Mouse (Mus musculus): ENCODE data around the gene Olfr1377. TPM values are rescaled to one million over a fixed set of nuclear protein-coding genes. Genes with fewer than 3 reads are reported as not detected.

Olfr1377 gene
- polyA plus RNA-seq (2014; fragmentation: Illumina TruSeq; extraction: RNeasy Lipid Tissue Mini Kit (QIAGEN cat#74804); ENCODE audit: low read depth, low replicate concordance): not detected

DNA sequence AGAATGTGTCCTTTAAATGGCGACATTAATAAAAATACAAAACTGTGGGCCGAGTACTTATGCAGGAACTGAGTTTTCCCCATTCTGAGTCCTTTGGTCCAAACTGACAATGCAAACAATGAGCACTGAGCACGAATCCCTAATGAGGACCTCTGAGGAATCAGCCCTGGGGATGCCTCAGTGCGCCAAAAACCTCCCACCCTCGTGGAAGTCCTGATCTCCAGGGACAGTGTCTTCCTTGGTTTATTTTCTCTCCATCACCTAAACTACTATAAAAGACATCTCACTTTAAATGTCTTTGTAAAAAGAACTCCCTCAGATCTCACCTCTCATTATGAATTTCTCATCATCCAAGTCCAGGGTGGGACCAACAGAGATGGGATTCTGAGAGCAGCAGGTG is at the start of gene Olfr1377:
TSS of gene Olfr1377 (plus strand) at position 301 of the 400 bp plus-strand sequence.

DNA sequence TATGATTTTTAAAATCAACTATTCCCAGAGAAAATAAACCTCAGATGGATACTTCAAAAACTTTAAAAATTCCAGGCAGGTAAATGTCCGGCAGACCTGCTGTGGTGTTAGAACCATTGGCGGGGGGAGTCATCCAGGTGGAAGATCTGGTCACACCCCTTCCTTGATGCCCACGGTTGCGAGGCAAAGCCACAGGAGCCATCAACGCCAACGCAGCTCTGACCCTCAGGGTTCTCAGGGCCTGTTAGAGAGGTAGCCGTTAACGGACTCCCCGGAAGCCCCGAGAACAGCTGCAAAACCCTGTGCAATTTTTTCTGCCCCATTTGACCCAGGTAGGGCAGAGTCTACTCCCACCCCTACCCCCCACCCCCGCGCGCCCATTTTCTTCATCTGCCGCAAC is 38.3 kb upstream of the Olfr1377 start, which contains the start of gene 4933414I15Rik:
TSS of gene 4933414I15Rik (minus strand) at position 260 of the 400 bp plus-strand sequence.

DNA sequence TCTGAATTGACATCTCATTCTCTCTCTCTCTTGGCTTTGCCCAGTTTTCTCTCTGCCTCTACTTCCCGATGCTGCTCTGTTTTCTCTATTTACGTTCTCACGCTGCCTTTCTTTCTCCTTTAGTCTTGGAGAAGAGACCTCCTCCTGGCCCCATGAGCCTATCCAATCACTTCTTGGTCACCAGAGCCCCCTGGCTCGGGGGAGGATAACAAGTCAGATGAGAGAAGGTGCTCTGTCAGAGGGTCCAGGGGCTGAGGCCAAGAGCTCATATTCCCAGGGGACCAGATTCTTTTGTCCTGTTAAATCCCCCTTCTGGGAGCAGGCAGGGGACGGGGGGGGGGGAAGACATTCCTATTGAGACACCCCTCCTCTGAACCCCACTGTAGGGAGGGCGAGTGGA is 28.1 kb upstream of the Olfr1377 start, which contains the start of gene Prop1:
TSS of gene Prop1 (minus strand) at position 101 of the 400 bp plus-strand sequence.

DNA sequence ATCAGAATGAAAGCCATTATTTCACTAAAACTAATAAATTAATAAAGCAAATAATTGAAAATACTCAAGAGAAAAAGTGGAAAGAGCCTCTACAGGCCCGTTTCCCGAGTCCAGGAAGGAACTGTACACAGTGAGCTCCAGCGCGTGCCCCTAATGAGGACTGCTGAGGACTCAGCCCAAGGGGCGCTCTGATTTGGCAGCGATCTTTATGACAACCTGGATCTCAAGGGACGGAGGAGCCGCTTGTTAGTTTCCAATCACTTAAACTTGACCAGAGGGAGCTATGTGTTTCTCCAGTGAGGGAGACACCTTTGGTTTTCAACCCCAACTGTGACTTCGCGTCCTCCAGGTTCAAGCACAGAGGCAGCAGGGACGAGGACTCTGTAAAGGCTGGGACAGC is 15.5 kb upstream of the Olfr1377 start, which contains the start of gene Olfr1378:
TSS of gene Olfr1378 (plus strand) at position 301 of the 400 bp plus-strand sequence.

DNA sequence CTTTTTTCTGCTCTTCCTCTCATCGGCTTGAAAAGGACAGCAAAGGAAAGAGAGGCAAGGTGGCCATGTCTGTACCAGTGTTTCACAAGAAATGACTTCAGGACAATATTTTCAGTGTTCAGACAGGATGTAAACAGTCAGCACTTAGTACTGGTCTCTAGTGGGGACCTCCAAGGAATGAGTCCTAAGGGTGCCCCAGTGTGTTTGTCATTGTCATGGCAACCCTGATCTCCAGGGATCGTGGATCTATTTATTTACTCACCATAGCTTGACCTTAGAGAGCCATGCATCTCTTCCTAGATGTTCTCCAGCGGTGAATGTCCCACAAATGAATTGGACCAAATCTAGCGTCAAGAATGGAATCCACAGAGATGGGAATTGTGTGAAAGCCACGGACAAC is 21.5 kb downstream of the Olfr1377 start, which contains the start of gene Olfr51:
TSS of gene Olfr51 (plus strand) at position 301 of the 400 bp plus-strand sequence.

DNA sequence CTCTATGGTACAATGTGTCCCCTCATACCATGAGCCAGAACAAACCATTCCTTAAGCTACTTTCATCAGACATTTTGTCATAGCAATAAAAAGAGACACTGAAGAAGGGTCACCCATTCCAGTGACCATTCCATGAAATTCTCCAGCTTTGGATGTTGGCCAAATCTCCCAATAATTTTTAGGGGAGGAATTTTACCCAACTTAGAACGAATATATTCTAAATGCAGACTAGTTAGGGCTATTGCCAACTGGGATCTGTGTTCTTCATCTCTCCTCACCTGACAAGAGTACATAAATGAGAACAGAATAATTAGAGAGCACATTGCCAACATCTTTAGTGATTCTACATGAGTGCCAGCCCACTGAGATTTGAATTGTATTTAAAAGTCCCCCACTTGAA is 32.2 kb downstream of the Olfr1377 start, which contains the start of gene Olfr54:
TSS of gene Olfr54 (plus strand) at position 301 of the 400 bp plus-strand sequence.

Other genes with a start within 250 kb of the Olfr1377 start
- 6.8 TPM for gene Zfp354c, start 154.2 kb upstream of the Olfr1377 start, polyA plus RNA-seq (2014; fragmentation: Illumina TruSeq; extraction: RNeasy Lipid Tissue Mini Kit (QIAGEN cat#74804); ENCODE audit: low read depth, low replicate concordance)
- 1.4 TPM for gene Zfp879, start 140.4 kb upstream of the Olfr1377 start, polyA plus RNA-seq (2014; fragmentation: Illumina TruSeq; extraction: RNeasy Lipid Tissue Mini Kit (QIAGEN cat#74804); ENCODE audit: low read depth, low replicate concordance)
- gene Grm6, start 131.3 kb upstream of the Olfr1377 start, polyA plus RNA-seq (2014; fragmentation: Illumina TruSeq; extraction: RNeasy Lipid Tissue Mini Kit (QIAGEN cat#74804); ENCODE audit: low read depth, low replicate concordance): 0.43 TPM
- 0.53 TPM for gene Zfp454, start 94.3 kb upstream of the Olfr1377 start, polyA plus RNA-seq (2014; fragmentation: Illumina TruSeq; extraction: RNeasy Lipid Tissue Mini Kit (QIAGEN cat#74804); ENCODE audit: low read depth, low replicate concordance)
- gene Zfp2, start 65.8 kb upstream of the Olfr1377 start, polyA plus RNA-seq (2014; fragmentation: Illumina TruSeq; extraction: RNeasy Lipid Tissue Mini Kit (QIAGEN cat#74804); ENCODE audit: low read depth, low replicate concordance): 2.7 TPM
- gene Zfp354b, start 50.3 kb upstream of the Olfr1377 start, polyA plus RNA-seq (2014; fragmentation: Illumina TruSeq; extraction: RNeasy Lipid Tissue Mini Kit (QIAGEN cat#74804); ENCODE audit: low read depth, low replicate concordance): 21.7 TPM
- gene 4933414I15Rik, start 38.2 kb upstream of the Olfr1377 start, polyA plus RNA-seq (2014; fragmentation: Illumina TruSeq; extraction: RNeasy Lipid Tissue Mini Kit (QIAGEN cat#74804); ENCODE audit: low read depth, low replicate concordance): 66.2 TPM
- gene Prop1, start 28.2 kb upstream of the Olfr1377 start, polyA plus RNA-seq (2014; fragmentation: Illumina TruSeq; extraction: RNeasy Lipid Tissue Mini Kit (QIAGEN cat#74804); ENCODE audit: low read depth, low replicate concordance): not detected
- not detected for gene Olfr1378, start 15.4 kb upstream of the Olfr1377 start, polyA plus RNA-seq (2014; fragmentation: Illumina TruSeq; extraction: RNeasy Lipid Tissue Mini Kit (QIAGEN cat#74804); ENCODE audit: low read depth, low replicate concordance)
- gene Olfr51, start 21.6 kb downstream of the Olfr1377 start, polyA plus RNA-seq (2014; fragmentation: Illumina TruSeq; extraction: RNeasy Lipid Tissue Mini Kit (QIAGEN cat#74804); ENCODE audit: low read depth, low replicate concordance): not detected
- not detected for gene Olfr54, start 32.3 kb downstream of the Olfr1377 start, polyA plus RNA-seq (2014; fragmentation: Illumina TruSeq; extraction: RNeasy Lipid Tissue Mini Kit (QIAGEN cat#74804); ENCODE audit: low read depth, low replicate concordance)
- gene Olfr1375, start 66.1 kb downstream of the Olfr1377 start, polyA plus RNA-seq (2014; fragmentation: Illumina TruSeq; extraction: RNeasy Lipid Tissue Mini Kit (QIAGEN cat#74804); ENCODE audit: low read depth, low replicate concordance): not detected
- gene Zfp354a, start 77.3 kb downstream of the Olfr1377 start, polyA plus RNA-seq (2014; fragmentation: Illumina TruSeq; extraction: RNeasy Lipid Tissue Mini Kit (QIAGEN cat#74804); ENCODE audit: low read depth, low replicate concordance): 6.4 TPM
- gene Gm12569, start 238.5 kb downstream of the Olfr1377 start, polyA plus RNA-seq (2014; fragmentation: Illumina TruSeq; extraction: RNeasy Lipid Tissue Mini Kit (QIAGEN cat#74804); ENCODE audit: low read depth, low replicate concordance): 0.38 TPM